Mouse (Mus musculus): ENCODE data around the gene 4930404H24Rik.

DNA sequence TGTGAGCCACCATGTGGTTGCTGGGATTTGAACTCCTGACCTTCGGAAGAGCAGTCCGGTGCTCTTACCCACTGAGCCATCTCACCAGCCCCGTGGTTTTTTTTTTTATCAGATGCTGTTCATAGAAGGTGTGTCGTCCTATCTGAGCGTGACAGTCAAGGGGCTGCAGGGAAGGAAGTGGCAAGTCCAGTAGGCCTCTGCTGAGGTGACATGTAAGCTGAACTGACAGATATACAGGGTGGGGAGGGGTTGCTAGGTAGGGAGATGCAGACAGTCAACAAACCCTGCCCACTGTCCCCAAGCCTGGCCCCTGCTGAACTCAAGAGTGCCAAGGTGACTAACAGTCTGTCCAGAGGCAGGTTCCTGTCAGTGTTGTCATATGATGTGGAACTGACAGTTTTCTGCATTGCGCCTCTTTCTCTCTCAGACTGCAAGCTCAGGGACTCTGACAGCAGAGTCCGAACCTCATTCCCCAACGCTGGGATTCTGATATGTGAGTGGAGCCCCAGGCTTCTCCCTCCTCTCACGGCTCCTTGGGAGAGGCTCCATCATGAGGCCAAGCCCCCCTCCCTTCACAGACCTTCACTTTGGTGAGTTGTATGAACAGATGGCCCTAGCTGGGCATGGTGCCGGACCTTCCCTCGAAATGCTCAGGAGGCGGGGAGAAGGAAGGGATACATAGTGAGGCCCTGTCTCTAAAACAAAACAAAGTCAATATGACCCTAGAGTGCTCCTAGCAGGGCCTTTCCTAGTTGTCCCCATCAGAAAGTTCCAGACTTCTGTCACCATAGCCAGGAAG lies 38.4 kb upstream of the 4930404H24Rik start:
- TF ChIP-seq POLR2A (IDR thresholded peaks at IDR 0.05; ENCODE audit: control insufficient read depth, low read depth, low read length) (no peak), CTCF (IDR thresholded peaks at IDR 0.05; ENCODE audit: control insufficient read depth, insufficient read depth, insufficient replicate concordance, low read depth, low read length) (no peak)

All from testis, adult 2 months (tissue).